Mouse (Mus musculus) liver, postnatal 0 days (tissue): ENCODE measurements around the gene Bend6. TPM values are rescaled to one million over a fixed set of nuclear protein-coding genes. Genes with fewer than 3 reads are reported as not detected.

Experiments used
- ATAC-seq: fragments of 200-750 bp; cut with Nextera tagmentation; 2 replicates; pipeline ENCODE4 v1.8.0; 2017; ENCODE audit warnings: mild to moderate bottlenecking, moderate library complexity
- DNase-seq: peaks from one replicate; pipeline ENCODE4 v3.0.0-alpha.2; 2016
- H3K27ac ChIP-seq: fragments of 300-500 bp; sonication (generic); 2 replicates; pipeline ENCODE4 v1.5.1; 2014; ENCODE audit warnings: antibody characterized with exemption, moderate library complexity, mild to moderate bottlenecking, low read depth
- H3K27me3 ChIP-seq: fragments of 300-500 bp; sonication (generic); 2 replicates; pipeline ENCODE4 v1.6.1; 2014; ENCODE audit warnings: low read length, control low read depth, mixed read lengths; ENCODE audit not compliant: insufficient read depth
- H3K36me3 ChIP-seq: fragments of 300-500 bp; sonication (generic); replicated peaks from 2 replicates; pipeline ENCODE4 v1.6.1; 2014; ENCODE audit warnings: mild to moderate bottlenecking, control low read depth, low read length, moderate library complexity, mixed read lengths; ENCODE audit not compliant: insufficient read depth
- H3K4me1 ChIP-seq: fragments of 300-500 bp; sonication (generic); 2 replicates; pipeline ENCODE4 v1.6.1; 2014; ENCODE audit warnings: antibody characterized with exemption, mild to moderate bottlenecking, control low read depth; ENCODE audit not compliant: insufficient read depth
- H3K4me2 ChIP-seq: fragments of 300-500 bp; sonication (generic); 2 replicates; pipeline ENCODE4 v1.6.1; 2014; ENCODE audit warnings: low read depth, mild to moderate bottlenecking, low read length, moderate library complexity, mixed read lengths
- H3K4me3 ChIP-seq: fragments of 300-500 bp; sonication (generic); 2 replicates; pipeline ENCODE4 v1.5.1; 2014; ENCODE audit warnings: low read depth, low read length
- H3K9ac ChIP-seq: fragments of 300-500 bp; sonication (generic); replicated peaks from 2 replicates; pipeline ENCODE4 v1.6.1; 2014; ENCODE audit warnings: mild to moderate bottlenecking, moderate library complexity
- H3K9me3 ChIP-seq: fragments of 300-500 bp; sonication (generic); 2 replicates; pipeline ENCODE4 v1.6.1; 2016; ENCODE audit warnings: mild to moderate bottlenecking, control low read depth, low read length, mixed read lengths
- CTCF ChIP-seq: sonication (generic); IDR thresholded peaks from 2 replicates; pipeline ENCODE4 v1.5.1; 2016; ENCODE audit warnings: antibody characterized with exemption, low read depth
- EP300 ChIP-seq: IDR thresholded peaks from 2 replicates; pipeline ENCODE4 v1.6.1; 2016; ENCODE audit warnings: antibody characterized with exemption, low read depth, mild to moderate bottlenecking
- WGBS: fragments of 180-500 bp; shearing (Covaris S2); extraction: QIAGEN DNeasy Blood & Tissue Kit; methylation state at CpG from one replicate; pipeline ENCODE4 v1.1.7; 2014; ENCODE audit not compliant: insufficient replicate concordance; 5-methylcytosine and 5-hydroxymethylcytosine counted together
- polyA plus RNA-seq: library from polyadenylated mRNA; unstranded; fragments of >200 nt; fragmentation: Nextera tagmentation; extraction: Ambion mirVana; gene quantifications from 2 replicates; pipeline ENCODE4 v1.2.1, GENCODE M21; 2015

Gene Bend6
- polyA plus RNA-seq, 1 experiment from 2014 or later = 0.22 TPM

GRCm38 (mm10) chr1:33911589-33911988, 4.0 kb upstream of the Bend6 start:
- no peaks in the 10 kb centered on the region for H3K9me3 ChIP-seq
- 62% methylated on average over 8 of the region's 8 CpGs for WGBS
- no peak overlapping the region for H3K9ac ChIP-seq
- ATAC-seq (no peak), DNase-seq (no peak)
- peaks cover 30% of the 10 kb centered on the region for H3K27me3 ChIP-seq
- TF ChIP-seq CTCF (no peak), EP300 (no peak)
- no peaks in the 10 kb centered on the region for H3K36me3 ChIP-seq
- H3K4me3 ChIP-seq = no peak overlapping the region
- no peak overlapping the region for H3K27ac ChIP-seq
- H3K4me2 ChIP-seq = no peak overlapping the region
- H3K4me1 ChIP-seq = peaks cover 4% of the 10 kb centered on the region; the same call in 1 of the 2 replicates

DNA sequence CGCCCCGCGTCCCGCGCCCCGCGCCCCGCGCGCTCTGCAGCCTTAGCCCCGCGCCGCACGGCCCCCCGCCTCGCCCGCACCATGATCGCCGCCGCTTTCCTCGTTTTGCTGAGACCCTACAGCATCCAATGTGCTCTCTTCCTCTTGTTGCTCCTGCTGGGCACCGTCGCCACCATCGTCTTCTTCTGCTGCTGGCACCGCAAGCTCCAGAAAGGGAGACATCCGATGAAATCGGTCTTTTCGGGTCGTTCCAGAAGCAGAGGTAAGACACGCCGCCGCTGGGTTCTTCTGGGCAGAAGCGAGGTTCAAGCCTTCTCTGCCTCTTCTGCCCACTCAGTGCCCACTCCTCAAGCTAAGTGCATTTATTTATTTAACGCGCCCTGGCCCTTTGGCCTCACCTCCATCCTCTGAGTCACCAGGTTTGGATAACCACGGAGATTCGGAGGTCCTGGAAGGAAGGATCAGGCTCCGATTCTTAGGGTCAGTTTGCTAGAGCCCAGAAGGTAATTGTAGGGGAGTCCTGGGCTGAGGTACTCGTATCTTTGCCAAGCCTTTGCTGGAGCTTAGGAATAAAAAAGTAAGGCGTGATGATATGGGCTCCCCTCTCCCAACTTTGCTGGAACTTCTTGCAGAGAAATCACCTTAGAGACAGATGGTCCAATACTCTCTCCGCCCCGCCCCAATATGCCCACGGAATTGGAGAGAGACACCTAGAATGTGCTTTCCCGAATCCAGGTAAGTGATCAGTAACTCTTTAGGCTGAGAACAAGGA, 761 bp upstream of the Bend6 start, which contains the start of gene Dst:
Gene Dst (plus strand): TSS at position 35 of the 772 bp plus-strand sequence.
- ATAC-seq = no peak
- no peak within 1 kb of the TSS for H3K9ac ChIP-seq
- no peak within 1 kb of the TSS for H3K27ac ChIP-seq
- peak within 1 kb of the TSS; percentile 57 for H3K4me3 ChIP-seq
- H3K4me1 ChIP-seq = peaks cover 4% of the 10 kb centered on the region; the same call in 1 of the 2 replicates
- H3K4me2 ChIP-seq = peak within 1 kb of the TSS; percentile 90
- H3K27me3 ChIP-seq = peaks cover 38% of the 10 kb centered on the region
- 4% methylated on average over 43 of the region's 44 CpGs for WGBS
- no peak for TF ChIP-seq CTCF
- no peak for TF ChIP-seq EP300
- no peaks in the 10 kb centered on the region for H3K36me3 ChIP-seq
- DNase-seq = no peak
- no peaks in the 10 kb centered on the region for H3K9me3 ChIP-seq

GRCm38 (mm10) chr1:33906927-33907326, 689 bp downstream of the Bend6 start:
- peak overlapping the region; percentile 57 for H3K4me3 ChIP-seq
- H3K27me3 ChIP-seq = peaks cover 38% of the 10 kb centered on the region
- 2% methylated on average over 20 of the region's 20 CpGs for WGBS

GRCm38 (mm10) chr1:33906216-33906615, 1.4 kb downstream of the Bend6 start:
- Histone ChIP-seq H3K9me3 (no peaks in the 10 kb centered on the region), H3K36me3 (no peaks in the 10 kb centered on the region), H3K4me3 (no peak overlapping the region), H3K27me3 (peaks cover 38% of the 10 kb centered on the region), H3K4me1 (peaks cover 4% of the 10 kb centered on the region; the same call in 1 of the 2 replicates), H3K27ac (no peak overlapping the region), H3K4me2 (no peak overlapping the region), H3K9ac (no peak overlapping the region)
- 32% methylated on average over 10 of the region's 10 CpGs for WGBS
- no peak for ATAC-seq
- no peak for TF ChIP-seq EP300
- TF ChIP-seq CTCF = no peak
- no peak for DNase-seq

More at GRCm38 (mm10) chr1:33906927-33907326, 689 bp downstream of the Bend6 start:
- no peaks in the 10 kb centered on the region for H3K9me3 ChIP-seq
- peak; percentile 48 for DNase-seq
- TF ChIP-seq EP300 (no peak), CTCF (peak; percentile 60)
- H3K4me2 ChIP-seq = peak overlapping the region; percentile 90
- no peak overlapping the region for H3K9ac ChIP-seq
- H3K27ac ChIP-seq = no peak overlapping the region
- peak; percentile 62 for ATAC-seq
- peaks cover 4% of the 10 kb centered on the region; the same call in 1 of the 2 replicates for H3K4me1 ChIP-seq
- H3K36me3 ChIP-seq = no peaks in the 10 kb centered on the region

DNA sequence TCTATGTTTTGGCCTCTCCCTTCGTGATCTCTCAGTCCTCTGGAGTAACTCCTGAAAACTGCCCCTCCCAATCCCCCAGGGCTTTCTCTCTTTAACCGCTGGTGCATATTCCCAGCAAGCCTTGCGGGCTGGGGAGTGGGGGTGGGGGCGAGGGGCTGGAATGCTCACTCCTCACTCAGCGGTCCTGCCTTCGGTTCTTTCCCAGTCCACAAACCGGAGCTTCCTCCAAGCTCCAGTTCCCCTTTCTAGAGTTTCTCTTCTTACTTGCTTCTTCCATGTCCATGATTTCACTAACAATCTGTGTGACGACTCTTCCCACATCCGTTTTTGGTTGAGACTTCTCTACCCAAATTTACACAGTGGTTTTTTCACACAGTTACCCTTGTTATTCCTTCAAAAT, 4.0 kb downstream of the Bend6 start:
- DNase-seq (no peak), ATAC-seq (no peak)
- H3K4me2 ChIP-seq = no peak overlapping the region; the same call in 1 of the 2 replicates
- no peaks in the 10 kb centered on the region for H3K36me3 ChIP-seq
- peaks cover under 1% of the 10 kb centered on the region; the same call in 1 of the 2 replicates for H3K4me1 ChIP-seq
- no peak overlapping the region for H3K9ac ChIP-seq
- no peak for TF ChIP-seq CTCF
- no peak for TF ChIP-seq EP300
- H3K27ac ChIP-seq = no peak overlapping the region
- H3K27me3 ChIP-seq = peaks cover 23% of the 10 kb centered on the region
- WGBS = 22% methylated on average over 9 of the region's 9 CpGs
- H3K9me3 ChIP-seq = no peaks in the 10 kb centered on the region
- no peak overlapping the region for H3K4me3 ChIP-seq

- WGBS = 68% methylated on average over 8 of the region's 8 CpGs
- no peak for ATAC-seq
- no peaks in the 10 kb centered on the region for H3K36me3 ChIP-seq
Observed at GRCm38 (mm10) chr1:33900175-33900574, 7.4 kb downstream of the Bend6 start.

More at GRCm38 (mm10) chr1:33900175-33900574, 7.4 kb downstream of the Bend6 start:
- DNase-seq = no peak
- Histone ChIP-seq H3K27me3 (no peaks in the 10 kb centered on the region), H3K9ac (no peak overlapping the region), H3K9me3 (no peaks in the 10 kb centered on the region), H3K4me1 (no peaks in the 10 kb centered on the region), H3K4me3 (no peak overlapping the region), H3K4me2 (no peak overlapping the region), H3K27ac (no peak overlapping the region)
- no peak for TF ChIP-seq EP300
- no peak for TF ChIP-seq CTCF
